ENCODE assay signal across 22 mouse cellular contexts in the genomic region with DNA sequence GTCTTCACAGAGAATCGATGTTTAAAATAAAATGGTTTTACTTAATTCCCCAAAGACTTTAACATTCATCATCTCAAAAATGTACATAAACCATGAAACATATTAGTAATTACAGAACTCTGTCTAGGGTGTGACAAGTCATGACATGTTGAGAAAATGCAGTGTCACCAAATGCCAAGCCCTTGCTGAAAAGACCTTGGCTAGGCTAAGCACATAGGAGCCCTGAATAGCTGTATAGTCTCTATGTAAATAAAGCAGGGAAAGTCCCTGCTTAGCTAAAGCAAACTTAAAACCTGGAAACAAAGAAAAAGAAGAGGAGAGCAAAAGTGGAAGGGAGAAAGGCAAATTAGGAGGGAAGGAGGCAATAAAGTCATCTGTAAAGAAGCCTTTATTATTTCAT. TPM values are rescaled to one million over a fixed set of nuclear protein-coding genes. Genes with fewer than 3 reads are reported as not detected.
A peak's percentile ranks its signal among the peaks of the same experiment; 100 is the strongest.
DNase-seq lines count a peak whose midpoint lies in the region; ATAC-seq and TF ChIP-seq lines count a peak whose summit lies in the region.
"Had no signal": no experiment of that assay in that cellular context is flagged by ENCODE, and none has a peak within 500 bp of the region (broad histone marks: within the 10 kb centered on the region; RNA-seq: fewer than 3 reads in every experiment).

No protein-coding gene starts in this region.

- H3K27me3 ChIP-seq in embryonic facial prominence, embryonic 14.5 days (replicated peaks; ENCODE audit: control insufficient read depth, insufficient read depth, low read length): no peaks in the 10 kb centered on the region
- H3K27me3 ChIP-seq in embryonic facial prominence, embryonic 10.5 days (replicated peaks; ENCODE audit: low read depth, poor library complexity, severe bottlenecking): peaks cover 8% of the 10 kb centered on the region; the same call in 1 of the 2 replicates
- H3K27me3 ChIP-seq in intestine, postnatal 0 days (replicated peaks; ENCODE audit: control insufficient read depth, insufficient read depth, low read length): no peaks in the 10 kb centered on the region
- H3K27me3 ChIP-seq in stomach, embryonic 15.5 days (replicated peaks): no peaks in the 10 kb centered on the region
- H3K27me3 ChIP-seq: forebrain, embryonic 15.5 days; hindbrain, embryonic 13.5 days had no signal

- H3K9me3 ChIP-seq in embryonic facial prominence, embryonic 14.5 days (ENCODE audit: control insufficient read depth, low read length): no peaks in the 10 kb centered on the region
- no peaks in the 10 kb centered on the region for H3K9me3 ChIP-seq in embryonic facial prominence, embryonic 10.5 days
- H3K9me3 ChIP-seq in intestine, postnatal 0 days (ENCODE audit: control insufficient read depth): no peaks in the 10 kb centered on the region
- H3K9me3 ChIP-seq in stomach, embryonic 15.5 days: no peaks in the 10 kb centered on the region
- H3K9me3 ChIP-seq: forebrain, embryonic 15.5 days; G1E; heart, embryonic 15.5 days; hindbrain, embryonic 13.5 days had no signal

- peaks cover 16% of the 10 kb centered on the region for H3K36me3 ChIP-seq in embryonic facial prominence, embryonic 14.5 days (ENCODE audit: control insufficient read depth, insufficient read depth, low read length)
- H3K36me3 ChIP-seq in embryonic facial prominence, embryonic 10.5 days (replicated peaks): peaks cover 59% of the 10 kb centered on the region
- no peaks in the 10 kb centered on the region for H3K36me3 ChIP-seq in intestine, postnatal 0 days (ENCODE audit: control insufficient read depth, insufficient read depth)
- H3K36me3 ChIP-seq in stomach, embryonic 15.5 days: 0 out of 2 replicates have a peak, but pooled peaks cover 4% of the 10 kb centered on the region
- H3K36me3 ChIP-seq: G1E; heart, embryonic 15.5 days had no signal

- 55% methylated on average over 1 of the region's 1 CpGs for WGBS in embryonic facial prominence, embryonic 14.5 days
- 95% methylated on average over 1 of the region's 1 CpGs for WGBS in embryonic facial prominence, embryonic 10.5 days
- 91% methylated on average over 1 of the region's 1 CpGs for WGBS in intestine, postnatal 0 days
- WGBS in stomach, embryonic 15.5 days: 54% methylated on average over 1 of the region's 1 CpGs

- no peak overlapping the region for H3K27ac ChIP-seq in embryonic facial prominence, embryonic 14.5 days (replicated peaks; ENCODE audit: low read depth, low read length)
- no peak overlapping the region for H3K27ac ChIP-seq in embryonic facial prominence, embryonic 10.5 days (replicated peaks)
- H3K27ac ChIP-seq in intestine, postnatal 0 days (ENCODE audit: low read depth, low read length): no peak overlapping the region
- no peak overlapping the region for H3K27ac ChIP-seq in stomach, embryonic 15.5 days
- H3K27ac ChIP-seq: forebrain, embryonic 15.5 days; heart, adult 2 months; heart, embryonic 15.5 days; hindbrain, embryonic 13.5 days had no signal

- H3K9ac ChIP-seq in embryonic facial prominence, embryonic 14.5 days (ENCODE audit: low read depth, low read length): no peak overlapping the region
- no peak overlapping the region for H3K9ac ChIP-seq in intestine, postnatal 0 days (ENCODE audit: low read depth, low read length)
- no peak overlapping the region for H3K9ac ChIP-seq in stomach, embryonic 15.5 days
- H3K9ac ChIP-seq: forebrain, embryonic 15.5 days; heart, embryonic 15.5 days; hindbrain, embryonic 13.5 days had no signal

- peaks cover 8% of the 10 kb centered on the region for H3K4me1 ChIP-seq in embryonic facial prominence, embryonic 14.5 days (ENCODE audit: control insufficient read depth, insufficient read depth, low read length)
- H3K4me1 ChIP-seq in embryonic facial prominence, embryonic 10.5 days: peaks cover 13% of the 10 kb centered on the region
- no peaks in the 10 kb centered on the region for H3K4me1 ChIP-seq in intestine, postnatal 0 days (replicated peaks; ENCODE audit: control insufficient read depth, insufficient read depth, low read length)
- H3K4me1 ChIP-seq in stomach, embryonic 15.5 days: no peaks in the 10 kb centered on the region
- H3K4me1 ChIP-seq: heart, embryonic 15.5 days had no signal

- peak; percentile 38 for DNase-seq in embryonic facial prominence, embryonic 14.5 days (ENCODE audit: low spot score)
- no peak for DNase-seq in embryonic facial prominence, embryonic 10.5 days (ENCODE audit: low spot score)
- peak; percentile 31 for DNase-seq in R1 (ENCODE audit: low read depth, low spot score)
- DNase-seq in cerebellum, postnatal 25 days: no peak
- DNase-seq in right cerebral cortex, postnatal 4 days: no peak
- DNase-seq in frontal cortex, postnatal 36 days (ENCODE audit: low spot score in 2 of 2): no peak
- DNase-seq: adrenal gland, postnatal 14 days; B cell, adult 2 months; cerebellum, adult 18-20 months; cerebellum, adult 9-11 months; gastrocnemius, postnatal 10 days; heart, adult 2 months; heart, postnatal 14 days had no signal

- H3K4me3 ChIP-seq in embryonic facial prominence, embryonic 14.5 days (ENCODE audit: low read depth, low read length): no peak overlapping the region
- no peak overlapping the region for H3K4me3 ChIP-seq in embryonic facial prominence, embryonic 10.5 days
- no peak overlapping the region for H3K4me3 ChIP-seq in intestine, postnatal 0 days (ENCODE audit: low read depth, low read length)
- H3K4me3 ChIP-seq in stomach, embryonic 15.5 days (replicated peaks): no peak overlapping the region
- H3K4me3 ChIP-seq: forebrain, embryonic 15.5 days; heart, adult 2 months; heart, embryonic 15.5 days; hindbrain, embryonic 13.5 days had no signal

- TF ChIP-seq CTCF in intestine, postnatal 0 days (IDR thresholded peaks at IDR 0.05; ENCODE audit: low read depth): no peak

- no peak for ATAC-seq in embryonic facial prominence, embryonic 14.5 days (ENCODE audit: low read depth)
- ATAC-seq in intestine, postnatal 0 days: 0 out of 2 replicates have a peak, but pooled peaks have one; percentile 41
- ATAC-seq in stomach, embryonic 15.5 days (ENCODE audit: insufficient read depth, low FRiP score, low read depth): peak; percentile 66; the same call in 1 of the 2 replicates
- ATAC-seq: activated CD4-positive, CD25-positive, alpha-beta regulatory T cell, adult 4 months; CD4-positive, CD25-positive, alpha-beta regulatory T cell, adult 4 months; forebrain, embryonic 15.5 days had no signal

- no peak overlapping the region for H3K4me2 ChIP-seq in embryonic facial prominence, embryonic 14.5 days (ENCODE audit: low read depth, low read length)
- no peak overlapping the region for H3K4me2 ChIP-seq in intestine, postnatal 0 days (replicated peaks; ENCODE audit: low read depth)
- no peak overlapping the region for H3K4me2 ChIP-seq in stomach, embryonic 15.5 days
- H3K4me2 ChIP-seq: forebrain, embryonic 15.5 days; heart, embryonic 11.5 days; heart, embryonic 15.5 days; hindbrain, embryonic 13.5 days had no signal

RNA-seq across cellular contexts. Expression of a gene that starts 24.8 kb away (rescaled TPM):
- 28.3 and 31.3 TPM in 2 replicates for polyA plus RNA-seq in embryonic facial prominence, embryonic 14.5 days (2014; fragmentation: Nextera tagmentation; extraction: Ambion mirVana)
- polyA plus RNA-seq in embryonic facial prominence, embryonic 10.5 days (2016; fragmentation: Nextera tagmentation; extraction: Ambion mirVana): 33.7 and 34.0 TPM in 2 replicates
- polyA plus RNA-seq in intestine, postnatal 0 days (2015; fragmentation: Nextera tagmentation; extraction: Ambion mirVana): 12.8 and 13.9 TPM in 2 replicates
- 17.8 and 22.3 TPM in 2 replicates for polyA plus RNA-seq in stomach, embryonic 15.5 days (2015; fragmentation: Nextera tagmentation; extraction: Ambion mirVana)
- polyA plus RNA-seq: G1E had no signal

Comparison
In these comparisons a context has a peak if more than half of its experiments do, and no peak if none do; other contexts are left out.
1. DNase-seq: peak in embryonic facial prominence, embryonic 14.5 days (single experiment) and R1 (single experiment); none in embryonic facial prominence, embryonic 10.5 days (single experiment), cerebellum, postnatal 25 days (0 of 2), right cerebral cortex, postnatal 4 days (single experiment) and frontal cortex, postnatal 36 days (0 of 2).